Mouse (Mus musculus): Measurements from ENCODE around the gene Sept7. TPM values are rescaled to one million over a fixed set of nuclear protein-coding genes. Genes with fewer than 3 reads are reported as not detected.

Sept7 gene
- polyA plus RNA-seq (2014; fragmentation: Illumina TruSeq; extraction: RNeasy Lipid Tissue Mini Kit (QIAGEN cat#74804); ENCODE audit: low read depth, low replicate concordance) = 95.0 TPM

DNA sequence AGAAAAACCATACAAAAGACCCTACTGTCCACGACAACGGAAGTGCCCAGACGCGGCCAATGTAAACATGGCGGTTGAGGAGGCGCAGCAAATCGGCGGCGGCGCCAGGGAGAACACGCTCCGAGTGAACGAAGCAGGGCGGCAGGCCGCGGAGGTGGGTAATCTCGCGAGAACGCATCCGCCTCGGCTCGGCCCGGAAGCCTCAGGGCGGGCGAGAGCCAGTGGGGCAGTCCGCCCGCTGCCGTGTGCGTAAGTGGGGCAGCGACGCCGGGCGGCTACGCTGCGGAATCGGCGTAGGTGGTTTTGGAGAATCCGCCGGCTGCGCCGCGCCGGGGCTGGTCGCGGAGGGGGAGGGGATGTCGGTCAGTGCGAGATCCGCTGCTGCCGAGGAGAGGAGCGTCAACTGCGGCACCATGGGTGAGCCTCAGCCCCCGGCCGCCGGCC, at the start of gene Sept7:
Sept7 (plus strand) TSS at position 157 of the 444 bp plus-strand sequence.

Other genes with a start within 250 kb of the Sept7 start
- not detected for gene Gm10181, start 163.0 kb upstream of the Sept7 start, polyA plus RNA-seq (2014; fragmentation: Illumina TruSeq; extraction: RNeasy Lipid Tissue Mini Kit (QIAGEN cat#74804); ENCODE audit: low read depth, low replicate concordance)
- 30.0 TPM for gene Herpud2, start 100.6 kb upstream of the Sept7 start, polyA plus RNA-seq (2014; fragmentation: Illumina TruSeq; extraction: RNeasy Lipid Tissue Mini Kit (QIAGEN cat#74804); ENCODE audit: low read depth, low replicate concordance)
- gene Eepd1, start 229.1 kb downstream of the Sept7 start, polyA plus RNA-seq (2014; fragmentation: Illumina TruSeq; extraction: RNeasy Lipid Tissue Mini Kit (QIAGEN cat#74804); ENCODE audit: low read depth, low replicate concordance) = 75.2 TPM